Mouse (Mus musculus): Measurements from ENCODE around the gene Tmem11. TPM values are rescaled to one million over a fixed set of nuclear protein-coding genes. Genes with fewer than 3 reads are reported as not detected.

Tmem11 gene
- polyA plus RNA-seq, 1 experiment: 61.5 TPM

GRCm38 (mm10) chr11:60920021-60920420 lies 40.9 kb upstream of the Tmem11 start:
- Histone ChIP-seq H3K36me3 (ENCODE audit: control insufficient read depth, insufficient read depth) (peaks cover 7% of the 10 kb centered on the region), H3K4me3 (ENCODE audit: insufficient read depth, poor library complexity, severe bottlenecking) (no peak overlapping the region), H3K79me3 (ENCODE audit: low read depth) (peaks cover 4% of the 10 kb centered on the region), H3ac (ENCODE audit: control insufficient read depth, insufficient read length, low read depth) (no peak overlapping the region), H3K27me3 (ENCODE audit: control insufficient read depth, insufficient read depth, insufficient read length) (no peaks in the 10 kb centered on the region), H3K79me2 (ENCODE audit: control insufficient read depth, insufficient read depth) (peaks cover 9% of the 10 kb centered on the region)
- TF ChIP-seq CTCF (IDR thresholded peaks at IDR 0.05; ENCODE audit: control insufficient read depth, insufficient read depth, insufficient read length): no peak
- TF ChIP-seq MYOD1 (IDR thresholded peaks at IDR 0.05; ENCODE audit: control insufficient read depth, insufficient read length, low read depth): no peak
- TF ChIP-seq MYOG (IDR thresholded peaks at IDR 0.05; ENCODE audit: control insufficient read depth, extremely low read depth, insufficient read length): no peak
- no peak for TF ChIP-seq MAX (IDR thresholded peaks at IDR 0.05)
- TF ChIP-seq CEBPB (IDR thresholded peaks at IDR 0.05; ENCODE audit: low read depth): no peak
- TF ChIP-seq USF1 (IDR thresholded peaks at IDR 0.05; ENCODE audit: low read depth): no peak
- TF ChIP-seq FOSL1 (IDR thresholded peaks at IDR 0.05; ENCODE audit: insufficient read depth, low read length, poor library complexity, severe bottlenecking): no peak

GRCm38 (mm10) chr11:60915201-60915600 lies 36.1 kb upstream of the Tmem11 start:
- Histone ChIP-seq H3K4me3 (ENCODE audit: insufficient read depth, poor library complexity, severe bottlenecking) (no peak overlapping the region), H3ac (ENCODE audit: control insufficient read depth, insufficient read length, low read depth) (no peak overlapping the region), H3K79me3 (ENCODE audit: low read depth) (no peaks in the 10 kb centered on the region), H3K27me3 (ENCODE audit: control insufficient read depth, insufficient read depth, insufficient read length) (no peaks in the 10 kb centered on the region), H3K36me3 (ENCODE audit: control insufficient read depth, insufficient read depth) (no peaks in the 10 kb centered on the region), H3K79me2 (ENCODE audit: control insufficient read depth, insufficient read depth) (no peaks in the 10 kb centered on the region)
- TF ChIP-seq USF1 (IDR thresholded peaks at IDR 0.05; ENCODE audit: low read depth) (no peak), MYOG (IDR thresholded peaks at IDR 0.05; ENCODE audit: control insufficient read depth, extremely low read depth, insufficient read length) (no peak), CEBPB (IDR thresholded peaks at IDR 0.05; ENCODE audit: low read depth) (no peak), FOSL1 (IDR thresholded peaks at IDR 0.05; ENCODE audit: insufficient read depth, low read length, poor library complexity, severe bottlenecking) (no peak), MYOD1 (IDR thresholded peaks at IDR 0.05; ENCODE audit: control insufficient read depth, insufficient read length, low read depth) (no peak), CTCF (IDR thresholded peaks at IDR 0.05; ENCODE audit: control insufficient read depth, insufficient read depth, insufficient read length) (no peak), MAX (IDR thresholded peaks at IDR 0.05) (no peak)

- Histone ChIP-seq H3K4me3 (ENCODE audit: insufficient read depth, poor library complexity, severe bottlenecking) (peak within 1 kb of the TSS; percentile 59), H3ac (ENCODE audit: control insufficient read depth, insufficient read length, low read depth) (peak within 1 kb of the TSS; percentile 82)
Measured at GRCm38 (mm10) chr11:60914491-60914890, 35.4 kb upstream of the Tmem11 start, which contains the start of gene Natd1. Gene Natd1 (minus strand): TSS chr11:60914750.

GRCm38 (mm10) chr11:60913301-60914196 lies 34.5 kb upstream of the Tmem11 start:
- Histone ChIP-seq H3ac (ENCODE audit: control insufficient read depth, insufficient read length, low read depth) (peak overlapping the region; percentile 82), H3K36me3 (ENCODE audit: control insufficient read depth, insufficient read depth) (no peaks in the 10 kb centered on the region)
- TF ChIP-seq USF1 (IDR thresholded peaks at IDR 0.05; ENCODE audit: low read depth) (peak; percentile 96), MAX (IDR thresholded peaks at IDR 0.05) (peak; percentile 90), FOSL1 (IDR thresholded peaks at IDR 0.05; ENCODE audit: insufficient read depth, low read length, poor library complexity, severe bottlenecking) (no peak)

More at GRCm38 (mm10) chr11:60914491-60914890, 35.4 kb upstream of the Tmem11 start, which contains the start of gene Natd1:
- TF ChIP-seq MYOD1 (IDR thresholded peaks at IDR 0.05; ENCODE audit: control insufficient read depth, insufficient read length, low read depth) (no peak), CEBPB (IDR thresholded peaks at IDR 0.05; ENCODE audit: low read depth) (no peak), CTCF (IDR thresholded peaks at IDR 0.05; ENCODE audit: control insufficient read depth, insufficient read depth, insufficient read length) (no peak), FOSL1 (IDR thresholded peaks at IDR 0.05; ENCODE audit: insufficient read depth, low read length, poor library complexity, severe bottlenecking) (no peak), MAX (IDR thresholded peaks at IDR 0.05) (no peak), MYOG (IDR thresholded peaks at IDR 0.05; ENCODE audit: control insufficient read depth, extremely low read depth, insufficient read length) (no peak), USF1 (IDR thresholded peaks at IDR 0.05; ENCODE audit: low read depth) (no peak)
- Histone ChIP-seq H3K79me3 (ENCODE audit: low read depth) (no peaks in the 10 kb centered on the region), H3K27me3 (ENCODE audit: control insufficient read depth, insufficient read depth, insufficient read length) (no peaks in the 10 kb centered on the region), H3K36me3 (ENCODE audit: control insufficient read depth, insufficient read depth) (no peaks in the 10 kb centered on the region), H3K79me2 (ENCODE audit: control insufficient read depth, insufficient read depth) (no peaks in the 10 kb centered on the region)

GRCm38 (mm10) chr11:60912525-60912973 lies 33.5 kb upstream of the Tmem11 start:
- Histone ChIP-seq H3K27me3 (ENCODE audit: control insufficient read depth, insufficient read depth, insufficient read length) (no peaks in the 10 kb centered on the region), H3K4me3 (ENCODE audit: insufficient read depth, poor library complexity, severe bottlenecking) (no peak overlapping the region), H3K79me2 (ENCODE audit: control insufficient read depth, insufficient read depth) (no peaks in the 10 kb centered on the region), H3K79me3 (ENCODE audit: low read depth) (no peaks in the 10 kb centered on the region), H3ac (ENCODE audit: control insufficient read depth, insufficient read length, low read depth) (peak overlapping the region; percentile 3), H3K36me3 (ENCODE audit: control insufficient read depth, insufficient read depth) (no peaks in the 10 kb centered on the region)
- TF ChIP-seq MYOG (IDR thresholded peaks at IDR 0.05; ENCODE audit: control insufficient read depth, extremely low read depth, insufficient read length) (no peak), USF1 (IDR thresholded peaks at IDR 0.05; ENCODE audit: low read depth) (no peak), CTCF (IDR thresholded peaks at IDR 0.05; ENCODE audit: control insufficient read depth, insufficient read depth, insufficient read length) (no peak), CEBPB (IDR thresholded peaks at IDR 0.05; ENCODE audit: low read depth) (no peak), FOSL1 (IDR thresholded peaks at IDR 0.05; ENCODE audit: insufficient read depth, low read length, poor library complexity, severe bottlenecking) (no peak), MYOD1 (IDR thresholded peaks at IDR 0.05; ENCODE audit: control insufficient read depth, insufficient read length, low read depth) (no peak), MAX (IDR thresholded peaks at IDR 0.05) (no peak)

More at GRCm38 (mm10) chr11:60913301-60914196, 34.5 kb upstream of the Tmem11 start:
- H3K79me2 ChIP-seq (ENCODE audit: control insufficient read depth, insufficient read depth): no peaks in the 10 kb centered on the region
- no peaks in the 10 kb centered on the region for H3K79me3 ChIP-seq (ENCODE audit: low read depth)
- H3K27me3 ChIP-seq (ENCODE audit: control insufficient read depth, insufficient read depth, insufficient read length): no peaks in the 10 kb centered on the region
- H3K4me3 ChIP-seq (ENCODE audit: insufficient read depth, poor library complexity, severe bottlenecking): peak overlapping the region; percentile 59
